Mouse (Mus musculus): ENCODE results near the gene Wbp2nl. TPM values are rescaled to one million over a fixed set of nuclear protein-coding genes. Genes with fewer than 3 reads are reported as not detected.
"Not testable (repeated sequence)": the region's sequence is repeated elsewhere in the genome, so short reads cannot be mapped to it uniquely, and the experiment has no call there.

Wbp2nl gene
- total and polyA plus RNA-seq, 3 experiments = not detected

DNA sequence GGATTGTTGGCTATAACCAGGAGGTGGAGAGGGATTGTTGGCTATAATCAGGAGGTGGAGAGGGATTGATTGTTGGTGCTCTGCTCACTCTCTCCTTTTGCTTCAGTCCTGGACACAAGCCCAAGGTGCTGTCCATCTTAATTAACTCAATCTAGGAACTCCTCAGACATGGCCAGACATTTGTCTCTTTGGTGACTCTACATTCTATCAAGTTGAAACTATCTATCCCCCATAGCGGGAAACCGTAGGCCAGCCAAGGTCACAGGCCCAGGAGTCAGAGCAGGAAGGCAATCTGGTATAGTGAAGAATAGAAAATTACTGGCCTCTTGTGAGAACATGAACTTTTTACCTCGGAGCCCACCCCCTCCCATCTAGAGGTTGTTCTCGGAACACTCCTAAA, 63.5 kb downstream of the Wbp2nl start:
- no peak for DNase-seq (ENCODE audit: extremely low read depth)
- Histone ChIP-seq H3K27ac (ENCODE audit: insufficient read depth, low read depth) (no peak overlapping the region), H3K4me2 (ENCODE audit: insufficient read depth, low read depth, poor library complexity, severe bottlenecking) (no peak overlapping the region), H3K79me2 (replicated peaks; ENCODE audit: control insufficient read depth, extremely low read depth, insufficient read depth, poor library complexity, severe bottlenecking) (no peaks in the 10 kb centered on the region), H3K4me3 (replicated peaks in 1 of 3; ENCODE audit: low read depth in 2 of 3, low read length in 2 of 3, poor library complexity in 1 of 3) (no peak overlapping the region), H3K9me3 (replicated peaks; ENCODE audit: low read length) (no peaks in the 10 kb centered on the region), H3K27me3 (replicated peaks) (no peaks in the 10 kb centered on the region), H3K36me3 (replicated peaks in 1 of 2; ENCODE audit: control insufficient read depth in 1 of 2, insufficient read depth in 1 of 2, low read length in 1 of 2) (no peaks in the 10 kb centered on the region), H3K4me1 (ENCODE audit: control insufficient read depth in 1 of 2, insufficient read depth in 2 of 2) (no peaks in the 10 kb centered on the region), H3K9ac (ENCODE audit: insufficient read depth, low read depth) (no peak overlapping the region)
- in situ Hi-C loops (cut with MboI; ENCODE audit: low pct_ligation_motif_present, low pct_unique_long_range_greater_than_20kb, low sequenced_read_pairs) = no loop called here
- TF ChIP-seq PAX5 (IDR thresholded peaks at IDR 0.05; ENCODE audit: low read length) = no peak
- no peak for TF ChIP-seq E2F4 (IDR thresholded peaks at IDR 0.05; ENCODE audit: insufficient replicate concordance, low read depth, low read length)
- TF ChIP-seq MAFK (IDR thresholded peaks at IDR 0.05; ENCODE audit: insufficient replicate concordance, low read length) = no peak
- no peak for TF ChIP-seq CHD2 (IDR thresholded peaks at IDR 0.05; ENCODE audit: low read length)
- TF ChIP-seq USF1 (IDR thresholded peaks at IDR 0.05; ENCODE audit: low read depth, low read length) = no peak
- TF ChIP-seq GABPA (IDR thresholded peaks at IDR 0.05; ENCODE audit: insufficient replicate concordance, low read depth, low read length) = no peak
- TF ChIP-seq MAZ (IDR thresholded peaks at IDR 0.05; ENCODE audit: low read depth, low read length) = no peak
- no peak for TF ChIP-seq CHD1 (IDR thresholded peaks at IDR 0.05; ENCODE audit: low read depth, low read length)
- no peak for TF ChIP-seq JUND (conservative IDR thresholded peaks at IDR 0.05; ENCODE audit: low read depth, low read length)
- TF ChIP-seq ZKSCAN1 (IDR thresholded peaks at IDR 0.05; ENCODE audit: borderline replicate concordance, low read depth, low read length) = no peak
- no peak for TF ChIP-seq JUN (IDR thresholded peaks at IDR 0.05; ENCODE audit: insufficient read depth, low read depth, low read length)
- no peak for TF ChIP-seq SIN3A (IDR thresholded peaks at IDR 0.05; ENCODE audit: low read length)
- dilution Hi-C loops (cut with MboI; ENCODE audit: extremely low pct_ligation_motif_present, extremely low pct_unique_long_range_greater_than_20kb, low sequenced_read_pairs) = no loop called here

DNA sequence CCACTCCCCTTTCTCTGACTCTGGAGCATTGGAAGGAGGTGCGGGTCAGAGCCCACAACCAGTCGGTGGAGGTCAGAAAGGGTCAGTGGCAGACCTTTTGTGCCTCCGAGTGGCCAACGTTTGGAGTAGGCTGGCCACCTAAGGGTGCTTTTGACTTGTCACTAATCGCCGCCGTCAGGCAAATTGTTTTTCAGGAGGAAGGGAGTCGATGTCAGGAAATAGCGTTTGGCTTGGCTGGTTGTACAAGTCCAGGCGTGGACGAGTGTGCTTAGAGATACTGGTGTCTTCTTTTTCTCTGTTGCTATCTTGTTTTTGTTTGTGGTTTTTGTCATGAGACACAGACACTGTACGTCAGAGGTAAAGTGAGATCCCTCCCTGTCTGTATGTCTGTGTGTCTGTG, 65.0 kb downstream of the Wbp2nl start:
- DNase-seq (ENCODE audit: extremely low read depth); H3K79me2 ChIP-seq (replicated peaks; ENCODE audit: control insufficient read depth, extremely low read depth, insufficient read depth, poor library complexity, severe bottlenecking); H3K36me3 ChIP-seq (replicated peaks in 1 of 2; ENCODE audit: control insufficient read depth in 1 of 2, insufficient read depth in 1 of 2, low read length in 1 of 2); dilution Hi-C loops (cut with MboI; ENCODE audit: extremely low pct_ligation_motif_present, extremely low pct_unique_long_range_greater_than_20kb, low sequenced_read_pairs); H3K9me3 ChIP-seq (replicated peaks; ENCODE audit: low read length); H3K4me1 ChIP-seq (ENCODE audit: control insufficient read depth in 1 of 2, insufficient read depth in 2 of 2); H3K4me3 ChIP-seq (replicated peaks in 1 of 3; ENCODE audit: low read depth in 2 of 3, low read length in 2 of 3, poor library complexity in 1 of 3); H3K9ac ChIP-seq (ENCODE audit: insufficient read depth, low read depth); H3K4me2 ChIP-seq (ENCODE audit: insufficient read depth, low read depth, poor library complexity, severe bottlenecking); H3K27ac ChIP-seq (ENCODE audit: insufficient read depth, low read depth); H3K27me3 ChIP-seq (replicated peaks); in situ Hi-C loops (cut with MboI; ENCODE audit: low pct_ligation_motif_present, low pct_unique_long_range_greater_than_20kb, low sequenced_read_pairs): not testable (repeated sequence)

Other genes with a start within 250 kb of the Wbp2nl start
- gene 4930407I10Rik, start 239.8 kb upstream of the Wbp2nl start, total RNA-seq (2012; rRNA removed) = 0.04 TPM in 2 replicates
- not detected in 2 replicates for gene 4930407I10Rik, start 239.8 kb upstream of the Wbp2nl start, total RNA-seq (2014; rRNA removed)
- gene 4930407I10Rik, start 239.8 kb upstream of the Wbp2nl start, polyA plus RNA-seq (2012; ENCODE audit: insufficient read length, low read depth) = not detected in 2 replicates
- 0.04 TPM in 1 of 2 replicates, not detected in the other for gene Mei1, start 229.0 kb upstream of the Wbp2nl start, total RNA-seq (2012; rRNA removed)
- not detected in 2 replicates for gene Mei1, start 229.0 kb upstream of the Wbp2nl start, total RNA-seq (2014; rRNA removed)
- not detected in 2 replicates for gene Mei1, start 229.0 kb upstream of the Wbp2nl start, polyA plus RNA-seq (2012; ENCODE audit: insufficient read length, low read depth)
- gene Ccdc134, start 171.0 kb upstream of the Wbp2nl start, total RNA-seq (2012; rRNA removed) = 37.1 and 48.8 TPM in 2 replicates
- gene Ccdc134, start 171.0 kb upstream of the Wbp2nl start, total RNA-seq (2014; rRNA removed) = 35.1 and 35.7 TPM in 2 replicates
- gene Ccdc134, start 171.0 kb upstream of the Wbp2nl start, polyA plus RNA-seq (2012; ENCODE audit: insufficient read length, low read depth) = 42.9 and 43.6 TPM in 2 replicates
- gene Srebf2, start 151.8 kb upstream of the Wbp2nl start, total RNA-seq (2012; rRNA removed) = 130 and 159 TPM in 2 replicates
- 77.6 and 94.3 TPM in 2 replicates for gene Srebf2, start 151.8 kb upstream of the Wbp2nl start, total RNA-seq (2014; rRNA removed)
- 214 and 253 TPM in 2 replicates for gene Srebf2, start 151.8 kb upstream of the Wbp2nl start, polyA plus RNA-seq (2012; ENCODE audit: insufficient read length, low read depth)
- gene Shisa8, start 86.1 kb upstream of the Wbp2nl start, total RNA-seq (2012; rRNA removed) = 152 and 159 TPM in 2 replicates
- 94.6 and 103 TPM in 2 replicates for gene Shisa8, start 86.1 kb upstream of the Wbp2nl start, total RNA-seq (2014; rRNA removed)
- 64.2 and 83.4 TPM in 2 replicates for gene Shisa8, start 86.1 kb upstream of the Wbp2nl start, polyA plus RNA-seq (2012; ENCODE audit: insufficient read length, low read depth)
- 287 and 334 TPM in 2 replicates for gene Tnfrsf13c, start 74.6 kb upstream of the Wbp2nl start, total RNA-seq (2012; rRNA removed)
- gene Tnfrsf13c, start 74.6 kb upstream of the Wbp2nl start, total RNA-seq (2014; rRNA removed) = 188 and 204 TPM in 2 replicates
- 219 and 257 TPM in 2 replicates for gene Tnfrsf13c, start 74.6 kb upstream of the Wbp2nl start, polyA plus RNA-seq (2012; ENCODE audit: insufficient read length, low read depth)
- 31.5 and 34.2 TPM in 2 replicates for gene Cenpm, start 54.2 kb upstream of the Wbp2nl start, total RNA-seq (2012; rRNA removed)
- gene Cenpm, start 54.2 kb upstream of the Wbp2nl start, total RNA-seq (2014; rRNA removed) = 17.1 and 22.8 TPM in 2 replicates
- gene Cenpm, start 54.2 kb upstream of the Wbp2nl start, polyA plus RNA-seq (2012; ENCODE audit: insufficient read length, low read depth) = 39.6 and 44.0 TPM in 2 replicates
- not detected in 2 replicates for gene 1500009C09Rik, start 46.6 kb upstream of the Wbp2nl start, total RNA-seq (2012; rRNA removed)
- gene 1500009C09Rik, start 46.6 kb upstream of the Wbp2nl start, total RNA-seq (2014; rRNA removed) = not detected in 2 replicates
- not detected in 2 replicates for gene 1500009C09Rik, start 46.6 kb upstream of the Wbp2nl start, polyA plus RNA-seq (2012; ENCODE audit: insufficient read length, low read depth)
- 0.04 and 0.13 TPM in 2 replicates for gene Sept3, start 24.1 kb upstream of the Wbp2nl start, total RNA-seq (2012; rRNA removed)
- not detected in 2 replicates for gene Sept3, start 24.1 kb upstream of the Wbp2nl start, total RNA-seq (2014; rRNA removed)
- 0.07 TPM in 1 of 2 replicates, not detected in the other for gene Sept3, start 24.1 kb upstream of the Wbp2nl start, polyA plus RNA-seq (2012; ENCODE audit: insufficient read length, low read depth)
- 21.1 and 28.2 TPM in 2 replicates for gene Naga, start 40.0 kb downstream of the Wbp2nl start, total RNA-seq (2012; rRNA removed)
- gene Naga, start 40.0 kb downstream of the Wbp2nl start, total RNA-seq (2014; rRNA removed) = 17.7 and 19.9 TPM in 2 replicates
- gene Naga, start 40.0 kb downstream of the Wbp2nl start, polyA plus RNA-seq (2012; ENCODE audit: insufficient read length, low read depth) = 18.7 and 21.9 TPM in 2 replicates
- 0.08 TPM in 1 of 2 replicates, not detected in the other for gene Pheta2, start 40.0 kb downstream of the Wbp2nl start, total RNA-seq (2012; rRNA removed)
- not detected in 2 replicates for gene Pheta2, start 40.0 kb downstream of the Wbp2nl start, total RNA-seq (2014; rRNA removed)
- gene Pheta2, start 40.0 kb downstream of the Wbp2nl start, polyA plus RNA-seq (2012; ENCODE audit: insufficient read length, low read depth) = not detected in 2 replicates
- 171 TPM in 2 replicates for gene Smdt1, start 40.0 kb downstream of the Wbp2nl start, total RNA-seq (2012; rRNA removed)
- gene Smdt1, start 40.0 kb downstream of the Wbp2nl start, total RNA-seq (2014; rRNA removed) = 112 and 114 TPM in 2 replicates
- gene Smdt1, start 40.0 kb downstream of the Wbp2nl start, polyA plus RNA-seq (2012; ENCODE audit: insufficient read length, low read depth) = 122 and 138 TPM in 2 replicates
- 170 and 222 TPM in 2 replicates for gene Ndufa6, start 55.4 kb downstream of the Wbp2nl start, total RNA-seq (2012; rRNA removed)
- 262 and 279 TPM in 2 replicates for gene Ndufa6, start 55.4 kb downstream of the Wbp2nl start, total RNA-seq (2014; rRNA removed)
- 87.3 and 109 TPM in 2 replicates for gene Ndufa6, start 55.4 kb downstream of the Wbp2nl start, polyA plus RNA-seq (2012; ENCODE audit: insufficient read length, low read depth)
- gene Cyp2d22, start 81.3 kb downstream of the Wbp2nl start, total RNA-seq (2012; rRNA removed) = 0.21 and 0.42 TPM in 2 replicates
- 0.24 TPM in 1 of 2 replicates, not detected in the other for gene Cyp2d22, start 81.3 kb downstream of the Wbp2nl start, total RNA-seq (2014; rRNA removed)
- 0.08 TPM in 1 of 2 replicates, not detected in the other for gene Cyp2d22, start 81.3 kb downstream of the Wbp2nl start, polyA plus RNA-seq (2012; ENCODE audit: insufficient read length, low read depth)
- not detected in 2 replicates for gene Cyp2d11, start 95.1 kb downstream of the Wbp2nl start, total RNA-seq (2012; rRNA removed)
- gene Cyp2d11, start 95.1 kb downstream of the Wbp2nl start, total RNA-seq (2014; rRNA removed) = not detected in 2 replicates
- not detected in 2 replicates for gene Cyp2d11, start 95.1 kb downstream of the Wbp2nl start, polyA plus RNA-seq (2012; ENCODE audit: insufficient read length, low read depth)
- not detected in 2 replicates for gene Cyp2d10, start 108.2 kb downstream of the Wbp2nl start, total RNA-seq (2012; rRNA removed)
- not detected in 2 replicates for gene Cyp2d10, start 108.2 kb downstream of the Wbp2nl start, total RNA-seq (2014; rRNA removed)
- gene Cyp2d10, start 108.2 kb downstream of the Wbp2nl start, polyA plus RNA-seq (2012; ENCODE audit: insufficient read length, low read depth) = not detected in 2 replicates
- gene Cyp2d9, start 134.5 kb downstream of the Wbp2nl start, total RNA-seq (2012; rRNA removed) = not detected in 2 replicates
- not detected in 2 replicates for gene Cyp2d9, start 134.5 kb downstream of the Wbp2nl start, total RNA-seq (2014; rRNA removed)
- gene Cyp2d9, start 134.5 kb downstream of the Wbp2nl start, polyA plus RNA-seq (2012; ENCODE audit: insufficient read length, low read depth) = not detected in 2 replicates